Mouse (Mus musculus): ENCODE results near the gene Ndrg2. TPM values are rescaled to one million over a fixed set of nuclear protein-coding genes. Genes with fewer than 3 reads are reported as not detected.

The Ndrg2 gene
- polyA plus RNA-seq, 3 experiments from 2014 or later: 9.3 to 31.1 (median 21.3) TPM

DNA sequence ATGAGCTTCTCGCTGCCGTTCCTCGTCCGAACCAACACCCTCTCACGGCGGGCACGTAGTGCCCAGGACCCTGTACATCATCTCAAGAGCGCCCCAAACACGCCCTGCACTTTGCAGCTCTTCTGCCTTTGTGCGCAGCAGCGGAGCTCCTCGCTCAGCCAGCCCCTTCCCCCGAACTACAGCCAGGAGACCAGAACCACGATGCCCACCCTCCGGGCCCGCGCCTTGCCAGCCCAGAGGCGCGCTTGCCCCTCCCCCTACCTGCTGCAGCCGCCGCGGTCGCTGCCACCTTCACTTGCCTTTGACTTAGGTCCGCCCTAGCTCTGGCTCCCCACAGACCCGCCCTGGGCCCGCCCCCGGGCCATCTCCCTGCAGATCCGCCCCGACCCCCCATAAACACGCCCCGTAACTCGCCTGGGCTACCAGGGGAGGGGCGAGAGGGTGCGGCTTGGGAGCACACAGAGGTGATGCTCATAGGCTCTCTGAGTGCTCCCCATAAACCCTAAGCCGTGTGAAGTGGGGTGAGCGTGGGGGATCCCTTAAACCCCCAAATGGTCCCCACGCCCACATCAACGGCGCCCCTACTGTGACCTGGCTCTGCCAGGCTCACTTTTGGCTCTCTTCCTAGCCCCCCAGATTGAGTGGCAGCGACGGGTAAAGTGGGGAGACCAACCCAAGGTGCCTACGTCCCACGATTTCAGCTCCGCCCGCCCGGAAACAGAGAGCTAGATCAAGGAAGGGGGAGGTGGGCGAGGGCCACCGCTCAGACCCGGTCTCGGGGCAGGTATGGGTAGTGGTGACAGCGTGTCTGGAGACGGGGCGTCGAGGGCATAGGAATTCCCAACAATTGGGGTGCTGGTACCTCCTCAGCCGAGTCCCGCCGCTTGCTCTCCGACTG is 647 bp downstream of the Ndrg2 start:
- peak; percentile 97 for ATAC-seq

GRCm38 (mm10) chr14:51912391-51913061 is 1.4 kb downstream of the Ndrg2 start:
- ATAC-seq: peak; percentile 4

DNA sequence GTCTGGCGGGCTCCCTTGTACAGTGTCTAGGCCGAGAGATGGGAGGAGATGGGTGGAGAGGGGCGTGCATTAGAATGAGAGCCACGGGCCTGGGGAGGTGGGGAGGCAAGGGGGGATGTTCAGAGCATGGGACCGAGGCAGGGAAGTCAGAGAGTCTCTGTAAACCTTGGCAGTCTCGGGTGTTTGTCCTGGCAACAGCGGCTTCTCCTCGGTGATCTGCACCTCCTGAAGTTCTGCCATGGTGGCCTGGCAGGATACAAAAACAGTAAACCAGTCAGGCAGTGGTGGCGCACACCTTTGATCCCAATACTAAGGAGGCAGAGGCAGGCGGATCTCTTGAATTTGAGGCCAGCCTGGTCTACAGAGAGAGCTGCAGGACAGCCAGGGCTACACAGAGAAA is 2.7 kb downstream of the Ndrg2 start:
- ATAC-seq: no peak

GRCm38 (mm10) chr14:51906102-51906501 is 7.9 kb downstream of the Ndrg2 start:
- ATAC-seq: no peak

DNA sequence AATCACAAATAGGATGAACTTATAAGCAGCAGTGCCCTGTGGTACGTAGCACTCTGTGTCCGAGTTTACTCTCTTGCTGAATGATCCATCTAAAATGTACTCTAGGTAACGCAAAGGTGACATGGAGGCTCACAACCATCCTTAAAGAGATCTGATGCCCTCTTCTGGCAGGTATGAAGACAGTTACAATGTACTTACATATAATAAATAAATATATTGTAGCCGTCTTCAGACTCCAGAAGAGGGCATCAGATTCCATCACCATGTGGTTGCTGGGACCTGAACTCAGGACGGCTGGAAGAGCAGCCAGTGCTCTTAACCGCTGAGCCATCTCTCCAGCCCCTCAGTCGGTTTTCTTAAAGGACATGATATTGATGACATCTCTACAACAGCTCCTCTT is 9.3 kb downstream of the Ndrg2 start:
- ATAC-seq: no peak

GRCm38 (mm10) chr14:51903782-51904181 is 10.2 kb downstream of the Ndrg2 start:
- no peak for ATAC-seq

DNA sequence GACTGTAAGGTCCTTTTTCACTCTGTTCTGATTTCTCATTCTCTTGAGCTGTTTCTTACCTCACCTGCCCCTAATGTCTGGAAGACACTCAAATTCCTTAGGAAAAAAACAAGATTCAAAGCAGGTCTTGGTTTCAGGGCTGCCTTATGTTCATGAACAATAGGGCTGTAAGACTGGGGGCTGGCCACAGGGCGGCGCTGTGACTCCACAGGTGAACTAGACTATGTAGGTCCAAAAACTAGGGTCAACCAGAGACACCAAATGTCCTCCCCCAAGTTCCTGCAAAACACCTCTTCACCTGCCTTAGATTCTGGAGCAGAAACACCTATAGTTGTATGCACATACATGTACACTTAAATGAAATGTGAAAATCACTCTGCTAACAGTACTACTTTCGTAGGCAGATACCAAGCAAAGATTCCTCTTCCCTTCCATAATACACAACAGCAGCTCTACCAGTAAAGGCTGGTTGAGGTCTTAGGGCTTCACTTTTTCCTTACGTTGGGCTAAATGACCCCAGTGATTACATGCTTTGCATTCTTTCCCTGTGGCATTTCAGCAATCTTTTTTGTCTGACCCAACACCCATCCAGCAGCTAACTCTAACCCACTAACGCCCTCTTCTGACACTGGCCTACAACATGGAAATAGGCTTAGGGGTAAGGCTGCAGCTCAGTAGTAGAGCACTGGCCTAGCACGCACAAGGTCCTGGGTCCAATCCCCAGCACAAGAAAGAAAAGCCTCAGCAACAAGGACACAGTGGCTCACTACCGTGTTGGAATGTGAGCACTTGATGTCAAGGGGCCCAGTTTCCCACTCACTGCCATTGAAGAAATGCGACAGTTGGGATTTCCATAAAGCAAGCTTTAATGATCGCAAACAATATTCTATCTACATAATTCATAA is 10.9 kb downstream of the Ndrg2 start:
- peak; percentile 86 for ATAC-seq

DNA sequence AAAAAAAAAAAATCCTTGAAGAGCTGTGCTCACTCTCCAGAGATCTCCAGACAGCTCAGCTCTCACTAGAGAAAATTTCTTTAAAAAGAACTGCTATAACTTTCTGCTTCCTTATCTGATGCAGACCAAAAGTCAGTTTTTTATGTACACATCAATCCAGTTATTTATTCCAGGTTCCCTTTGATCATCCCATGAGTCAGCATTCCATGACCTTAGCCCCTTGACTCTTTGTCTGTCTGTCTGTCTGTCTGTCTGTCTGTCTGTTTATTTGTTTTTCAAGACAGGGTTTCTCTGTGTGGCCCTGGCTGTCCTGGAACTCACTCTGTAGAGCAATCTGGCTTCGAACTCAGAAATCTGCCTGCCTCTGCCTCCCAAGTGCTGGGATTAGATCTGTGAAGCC is 14.6 kb downstream of the Ndrg2 start:
- ATAC-seq: no peak

DNA sequence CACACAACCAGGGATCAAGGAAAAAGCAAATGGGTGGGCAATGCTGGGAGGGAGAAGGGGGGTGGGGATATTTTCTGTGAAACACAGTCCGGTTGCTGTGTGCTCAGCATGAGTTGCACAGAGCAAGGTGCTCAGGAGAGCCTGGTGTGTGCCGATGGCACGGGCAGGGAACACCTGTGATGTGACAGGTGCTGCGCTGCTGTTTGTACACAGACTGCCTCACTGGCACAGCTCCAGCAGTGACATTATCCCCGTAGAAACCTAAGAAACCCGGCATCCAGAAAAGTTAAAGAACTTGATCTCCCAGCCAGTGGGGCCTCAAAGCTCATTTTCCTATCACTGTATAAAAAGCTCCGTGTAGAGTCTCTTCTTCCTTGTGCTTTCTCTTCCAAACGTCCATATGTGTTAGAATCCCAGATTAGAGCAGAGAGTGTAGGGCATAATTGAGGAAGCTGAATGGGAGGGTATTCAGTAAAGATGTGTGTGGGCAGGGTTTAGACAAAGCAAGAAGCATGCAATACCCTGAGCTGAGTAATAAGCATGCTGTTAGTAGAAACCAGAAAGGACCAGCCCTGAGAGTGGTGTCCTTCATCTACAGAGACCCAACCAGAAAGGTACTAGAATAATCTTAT is 17.3 kb downstream of the Ndrg2 start:
- no peak for ATAC-seq

- no peak for ATAC-seq
Observed at GRCm38 (mm10) chr14:51896019-51896418, 17.9 kb downstream of the Ndrg2 start.

DNA sequence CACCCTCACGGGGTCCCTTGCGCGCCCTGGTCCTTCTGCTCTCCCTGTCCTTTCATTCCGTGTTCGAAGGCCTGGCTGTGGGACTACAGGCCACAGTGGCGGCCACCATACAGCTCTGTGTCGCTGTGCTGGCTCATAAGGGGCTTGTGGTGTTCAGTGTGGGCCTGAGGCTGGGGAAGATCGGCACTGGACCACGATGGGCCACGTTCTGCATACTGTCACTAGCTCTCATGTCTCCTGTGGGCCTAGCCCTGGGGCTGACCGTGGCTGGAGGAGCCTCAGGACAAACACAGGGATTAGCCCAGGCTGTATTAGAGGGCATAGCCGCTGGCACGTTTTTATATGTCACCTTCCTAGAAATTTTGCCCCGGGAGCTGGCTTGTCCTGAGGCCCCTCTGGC is 18.9 kb downstream of the Ndrg2 start:
- no peak for ATAC-seq

GRCm38 (mm10) chr14:51893809-51894208 is 20.1 kb downstream of the Ndrg2 start:
- no peak for ATAC-seq

- ATAC-seq: peak; percentile 14
Observed at GRCm38 (mm10) chr14:51893094-51893794, 20.7 kb downstream of the Ndrg2 start.

DNA sequence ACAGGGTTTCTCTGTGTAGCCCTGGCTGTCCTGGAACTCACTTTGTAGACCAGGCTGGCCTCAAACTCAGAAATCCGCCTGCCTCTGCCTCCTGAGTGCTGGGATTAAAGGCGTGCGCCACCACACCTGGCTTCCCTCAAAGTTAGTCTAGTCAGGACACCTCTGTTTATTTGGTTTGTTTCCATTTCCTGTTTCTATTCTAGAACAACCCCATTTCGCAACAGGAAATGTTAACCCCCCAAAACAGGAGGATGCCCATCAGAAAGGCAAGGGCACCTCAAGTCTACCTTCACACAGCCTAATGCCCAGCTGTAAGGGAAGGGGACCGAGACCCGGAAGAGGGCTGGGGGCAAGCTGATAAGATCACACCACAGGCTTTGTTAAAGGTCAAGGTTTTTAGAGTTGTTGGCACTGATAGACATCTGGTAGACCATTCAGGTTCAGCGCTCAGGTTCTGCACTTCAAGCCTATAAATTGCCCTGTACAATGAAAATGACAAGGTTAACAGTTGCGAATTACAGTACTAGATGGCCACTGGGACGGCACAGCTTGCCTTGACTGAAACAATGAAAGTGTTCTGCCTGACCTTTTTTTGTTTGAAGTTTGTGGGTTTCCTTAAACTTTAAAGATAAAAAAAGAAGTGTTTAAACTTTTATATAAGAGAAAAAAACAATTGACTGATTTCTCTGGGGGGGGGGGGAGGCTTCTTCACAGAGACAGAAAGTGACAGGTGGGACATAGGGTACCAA is 21.6 kb downstream of the Ndrg2 start, which contains the start of gene Slc39a2:
Gene Slc39a2 (plus strand): TSS at position 699 of the 749 bp plus-strand sequence.
- peak; percentile 72 for ATAC-seq

- ATAC-seq: no peak
Observed at GRCm38 (mm10) chr14:51889833-51890232, 24.1 kb downstream of the Ndrg2 start.

DNA sequence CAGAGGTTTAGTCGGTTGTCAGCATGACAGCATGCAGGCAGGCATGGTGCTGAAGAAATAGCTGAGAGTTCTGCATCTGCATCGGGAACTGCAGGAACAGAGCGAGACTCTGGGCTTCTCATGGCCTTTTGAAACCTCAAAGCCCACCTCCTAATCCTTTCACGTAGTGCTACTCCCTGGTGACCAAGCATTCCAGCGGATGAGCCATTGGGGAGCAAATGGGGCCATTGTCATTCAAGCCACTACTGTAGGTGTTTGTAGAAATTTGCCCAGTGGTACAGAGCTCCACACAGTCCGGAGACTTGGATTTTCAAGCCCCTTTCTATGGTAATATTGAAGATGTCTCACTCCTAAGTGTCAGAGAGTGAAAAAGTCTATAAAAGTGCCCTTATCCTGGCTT is 27.9 kb downstream of the Ndrg2 start:
- ATAC-seq: no peak

GRCm38 (mm10) chr14:51884598-51885331 is 29.2 kb downstream of the Ndrg2 start, which contains the start of gene Mettl17:
Gene Mettl17, plus strand, starts transcription at chr14:51884842.
- ATAC-seq: peak; percentile 93

GRCm38 (mm10) chr14:51884031-51884544 is 29.9 kb downstream of the Ndrg2 start:
- ATAC-seq: no peak

DNA sequence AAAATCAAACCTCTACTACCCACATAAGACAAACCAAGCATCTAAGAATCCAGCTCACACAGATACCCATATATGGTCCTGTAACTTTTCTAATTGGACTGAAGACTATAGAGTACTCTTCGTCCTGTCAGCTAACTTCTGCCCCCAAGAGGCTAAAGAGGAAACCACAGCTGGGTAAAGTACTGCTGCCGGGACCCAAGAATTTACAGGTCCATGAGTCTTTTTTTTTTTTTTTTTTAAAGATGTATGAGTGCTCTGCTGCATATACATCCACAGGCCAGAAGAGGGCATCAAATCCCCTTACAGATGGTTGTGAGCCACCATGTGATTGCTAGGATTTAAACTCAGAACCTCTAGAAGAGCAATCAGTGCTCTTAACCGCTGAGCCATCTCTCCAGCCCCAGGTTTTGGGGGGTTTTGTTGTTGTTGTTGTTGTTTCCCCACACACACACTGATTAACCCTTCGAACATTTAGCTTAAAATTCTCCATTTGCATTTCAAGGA is 30.4 kb downstream of the Ndrg2 start:
- ATAC-seq: peak; percentile 71

DNA sequence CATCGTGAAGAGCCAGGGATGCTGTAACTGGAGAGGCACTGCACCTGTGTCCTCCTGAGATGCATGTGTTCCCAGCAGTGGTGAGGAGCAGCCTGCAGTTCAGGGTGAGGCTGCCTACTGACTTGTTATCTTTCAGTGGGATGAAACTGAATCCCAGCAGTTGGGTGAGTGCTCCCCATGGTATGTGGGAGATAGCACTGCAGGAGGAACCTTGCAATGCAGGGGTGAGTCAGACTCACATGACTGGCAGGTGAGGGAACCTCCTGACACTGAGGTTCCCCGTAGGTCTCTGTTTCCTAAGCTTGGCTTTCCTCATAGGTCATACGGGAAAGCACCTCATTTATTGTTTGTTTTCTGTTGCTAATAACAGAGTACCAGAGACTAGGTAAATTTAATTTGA is 36.4 kb downstream of the Ndrg2 start:
- no peak for ATAC-seq
